27 mouse cellular contexts compared by ENCODE assay signal in the genomic region with DNA sequence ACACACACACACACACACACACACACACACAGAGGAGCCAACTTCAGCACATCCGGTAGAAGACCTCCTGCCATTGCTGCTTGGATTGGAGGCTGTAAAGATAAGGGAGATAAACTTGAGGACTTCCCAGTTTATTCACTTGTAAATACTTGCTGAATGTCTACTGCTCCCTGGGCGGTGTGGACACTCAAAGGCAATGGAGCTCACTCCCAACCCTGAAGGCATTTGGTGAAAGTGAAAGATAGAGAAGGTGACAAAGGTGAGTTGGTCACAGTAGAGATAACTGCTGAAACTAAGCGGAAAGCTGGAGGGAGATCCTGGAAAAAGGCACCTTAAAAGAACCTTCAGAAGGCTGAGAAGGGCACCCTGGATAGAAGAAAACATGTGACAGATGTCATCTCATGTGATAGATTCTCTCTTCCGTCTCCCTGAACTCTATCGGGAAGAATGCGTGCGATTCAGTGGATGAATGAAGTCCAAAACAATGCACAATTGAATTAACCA. TPM values are rescaled to one million over a fixed set of nuclear protein-coding genes. Genes with fewer than 3 reads are reported as not detected.
"Had no signal": no experiment of that assay in that cellular context is flagged by ENCODE, and none has a peak within 500 bp of the region (broad histone marks: within the 10 kb centered on the region; RNA-seq: fewer than 3 reads in every experiment).

No protein-coding gene starts in this region.

- H3K9me3 ChIP-seq: midbrain, embryonic 13.5 days; midbrain, embryonic 15.5 days; neural tube, embryonic 12.5 days had no signal

- H3K36me3 ChIP-seq: midbrain, embryonic 13.5 days; midbrain, embryonic 15.5 days; neural tube, embryonic 12.5 days had no signal

- H3K4me3 ChIP-seq: megakaryocyte, embryonic 14.5 days; midbrain, embryonic 13.5 days; midbrain, embryonic 15.5 days; neural tube, embryonic 12.5 days had no signal

- H3K27me3 ChIP-seq: megakaryocyte, embryonic 14.5 days; midbrain, embryonic 13.5 days; midbrain, embryonic 15.5 days; neural tube, embryonic 12.5 days had no signal

- H3K4me1 ChIP-seq: megakaryocyte, embryonic 14.5 days; midbrain, embryonic 13.5 days; midbrain, embryonic 15.5 days; neural tube, embryonic 12.5 days had no signal

- H3K4me2 ChIP-seq: lung, embryonic 14.5 days; midbrain, embryonic 11.5 days; midbrain, embryonic 13.5 days; midbrain, embryonic 15.5 days; neural tube, embryonic 12.5 days had no signal

- H3K9ac ChIP-seq: lung, embryonic 14.5 days; midbrain, embryonic 13.5 days; midbrain, embryonic 15.5 days; neural tube, embryonic 12.5 days had no signal

- DNase-seq: lung, adult 18-20 months; lung, embryonic 14.5 days; lung, postnatal 14 days; lung, postnatal 36 days; retina, postnatal 1 day; right cerebral cortex, adult 18-20 months; right cerebral cortex, postnatal 25 days; right cerebral cortex, postnatal 4 days; spleen, adult 18-20 months; thymus, adult 18-20 months; thymus, postnatal 14 days; thymus, postnatal 4 days had no signal

- ATAC-seq: midbrain, embryonic 13.5 days; midbrain, embryonic 15.5 days had no signal

- H3K27ac ChIP-seq: macrophage; midbrain, embryonic 13.5 days; midbrain, embryonic 15.5 days; neural tube, embryonic 12.5 days had no signal

RNA-seq across cellular contexts. Expression of gene Bmp4, which starts 22.1 kb away (rescaled TPM):
- total RNA-seq: megakaryocyte progenitor cell, adult 5-6 weeks; monocyte, adult 5-6 weeks; neutrophil, adult 5-6 weeks had no signal
- polyA plus RNA-seq: macrophage had no signal

RNA-seq across cellular contexts. Expression of gene Gm15217, which starts 33.3 kb away (rescaled TPM):
- total RNA-seq: megakaryocyte progenitor cell, adult 5-6 weeks; midbrain, postnatal 0 days; monocyte, adult 5-6 weeks; neutrophil, adult 5-6 weeks had no signal
- polyA plus RNA-seq: liver, embryonic 16.5 days; macrophage; midbrain, embryonic 11.5 days; midbrain, embryonic 13.5 days; midbrain, embryonic 15.5 days; midbrain, postnatal 0 days; neural tube, embryonic 12.5 days; neural tube, embryonic 14.5 days; small intestine, adult 2 months; thymus, postnatal 0 days; urinary bladder, adult 2 months had no signal
